Mouse (Mus musculus) C2C12 (cell line): ENCODE measurements around the gene Tanc1. TPM values are rescaled to one million over a fixed set of nuclear protein-coding genes. Genes with fewer than 3 reads are reported as not detected.

ENCODE experiments used
- H3K27me3 ChIP-seq: one replicate; pipeline ENCODE4 v1.6.1; 2011; ENCODE audit not compliant: control insufficient read depth, insufficient read depth, insufficient read length
- H3K36me3 ChIP-seq: one replicate; pipeline ENCODE4 v1.6.1; 2011; ENCODE audit not compliant: control insufficient read depth, insufficient read depth
- H3K4me3 ChIP-seq: one replicate; pipeline ENCODE4 v1.5.1; 2011; ENCODE audit warnings: mild to moderate bottlenecking, control low read depth; ENCODE audit not compliant: poor library complexity, insufficient read depth, severe bottlenecking
- H3K79me2 ChIP-seq: one replicate; pipeline ENCODE4 v1.6.1; 2011; ENCODE audit not compliant: control insufficient read depth, insufficient read depth
- H3K79me3 ChIP-seq: one replicate; pipeline ENCODE4 v1.6.1; 2011; ENCODE audit warnings: low read depth, control low read depth
- H3ac ChIP-seq: one replicate; pipeline ENCODE3; 2011; ENCODE audit warnings: low read depth; ENCODE audit not compliant: control insufficient read depth, insufficient read length
- CEBPB ChIP-seq: IDR thresholded peaks from one replicate; pipeline ENCODE4 v1.6.1; 2011; ENCODE audit warnings: low read depth, mild to moderate bottlenecking, control low read depth, moderate library complexity
- CTCF ChIP-seq: IDR thresholded peaks from one replicate; pipeline ENCODE4 v1.5.1; 2011; ENCODE audit not compliant: control insufficient read depth, insufficient read depth, insufficient read length
- FOSL1 ChIP-seq: IDR thresholded peaks from one replicate; pipeline ENCODE4 v1.8.0; 2011; ENCODE audit warnings: mild to moderate bottlenecking, low read length; ENCODE audit not compliant: poor library complexity, insufficient read depth, severe bottlenecking
- MAX ChIP-seq: IDR thresholded peaks from one replicate; pipeline ENCODE4 v1.6.1; 2011; ENCODE audit warnings: mild to moderate bottlenecking, control low read depth
- MYOD1 ChIP-seq: IDR thresholded peaks from one replicate; pipeline ENCODE4 v1.6.1; 2011; ENCODE audit warnings: low read depth; ENCODE audit not compliant: control insufficient read depth, insufficient read length
- MYOG ChIP-seq: IDR thresholded peaks from one replicate; pipeline ENCODE4 v1.6.1; 2011; ENCODE audit not compliant: control insufficient read depth, insufficient read length; ENCODE audit errors: extremely low read depth
- USF1 ChIP-seq: IDR thresholded peaks from one replicate; pipeline ENCODE4 v1.6.1; 2011; ENCODE audit warnings: low read depth, mild to moderate bottlenecking, control low read depth, moderate library complexity
- polyA plus RNA-seq: library from polyadenylated mRNA; unstranded; fragments of >200 nt; fragmentation: generic; extraction: Trizol; gene quantifications from one replicate; pipeline ENCODE4 v1.2.1, GENCODE M21; 2012; ENCODE audit warnings: missing spikeins

Tanc1 gene
- polyA plus RNA-seq, 1 experiment = 24.9 TPM

- TF ChIP-seq FOSL1 (no peak), CEBPB (no peak)
- H3K79me2 ChIP-seq = peaks cover 100% of the 10 kb centered on the region
- peaks cover 18% of the 10 kb centered on the region for H3K36me3 ChIP-seq
- H3K4me3 ChIP-seq = no peak overlapping the region
- H3K79me3 ChIP-seq = peaks cover 100% of the 10 kb centered on the region
- H3ac ChIP-seq = no peak overlapping the region
- no peaks in the 10 kb centered on the region for H3K27me3 ChIP-seq
These were observed 7.2 kb downstream of the Tanc1 start for GRCm38 (mm10) chr2:59618996-59619395.

GRCm38 (mm10) chr2:59620601-59621000 lies 8.8 kb downstream of the Tanc1 start:
- H3K79me2 ChIP-seq = peaks cover 100% of the 10 kb centered on the region
- H3K27me3 ChIP-seq = no peaks in the 10 kb centered on the region
- peaks cover 24% of the 10 kb centered on the region for H3K36me3 ChIP-seq
- no peak overlapping the region for H3K4me3 ChIP-seq
- TF ChIP-seq MYOG = no peak
- TF ChIP-seq USF1 = no peak
- no peak for TF ChIP-seq CTCF
- TF ChIP-seq FOSL1 = no peak
- TF ChIP-seq MYOD1 = no peak
- no peak for TF ChIP-seq CEBPB
- no peak for TF ChIP-seq MAX
- peaks cover 98% of the 10 kb centered on the region for H3K79me3 ChIP-seq
- no peak overlapping the region for H3ac ChIP-seq

DNA sequence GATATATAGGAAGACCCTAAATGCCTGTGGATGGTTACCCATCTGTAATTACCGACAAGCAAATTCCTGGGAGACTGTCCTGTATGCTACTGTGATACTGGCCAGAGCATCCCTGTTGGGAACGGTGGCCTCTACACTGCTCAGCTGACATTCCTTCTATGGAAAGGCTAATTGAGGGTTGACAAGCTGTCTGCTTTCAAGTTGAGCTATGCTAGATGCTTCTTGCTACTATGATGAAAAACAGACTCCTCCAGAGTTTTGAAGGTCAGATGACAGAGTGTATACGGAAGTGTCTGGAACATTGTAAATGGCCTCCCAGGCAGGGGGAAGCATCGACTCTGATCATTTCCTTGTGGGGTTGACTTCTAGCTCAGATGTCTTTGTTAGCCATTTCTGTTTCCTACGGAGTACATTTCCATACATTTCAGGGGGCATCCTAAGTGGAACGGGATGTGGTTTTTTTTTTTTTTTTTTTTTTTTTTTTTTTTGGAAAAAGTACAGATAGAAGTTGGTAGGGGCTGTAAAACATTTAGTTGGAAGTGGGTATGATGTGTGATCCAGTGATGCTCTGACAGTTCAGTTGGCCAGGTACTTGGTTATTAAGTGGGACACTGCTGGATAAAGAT lies 10.8 kb downstream of the Tanc1 start:
- Histone ChIP-seq H3ac (no peak overlapping the region), H3K79me3 (peaks cover 97% of the 10 kb centered on the region), H3K27me3 (no peaks in the 10 kb centered on the region), H3K79me2 (peaks cover 100% of the 10 kb centered on the region), H3K36me3 (peaks cover 18% of the 10 kb centered on the region), H3K4me3 (no peak overlapping the region)
- TF ChIP-seq FOSL1 (no peak), CEBPB (no peak), MYOD1 (no peak), CTCF (no peak), MYOG (no peak), MAX (no peak), USF1 (no peak)

DNA sequence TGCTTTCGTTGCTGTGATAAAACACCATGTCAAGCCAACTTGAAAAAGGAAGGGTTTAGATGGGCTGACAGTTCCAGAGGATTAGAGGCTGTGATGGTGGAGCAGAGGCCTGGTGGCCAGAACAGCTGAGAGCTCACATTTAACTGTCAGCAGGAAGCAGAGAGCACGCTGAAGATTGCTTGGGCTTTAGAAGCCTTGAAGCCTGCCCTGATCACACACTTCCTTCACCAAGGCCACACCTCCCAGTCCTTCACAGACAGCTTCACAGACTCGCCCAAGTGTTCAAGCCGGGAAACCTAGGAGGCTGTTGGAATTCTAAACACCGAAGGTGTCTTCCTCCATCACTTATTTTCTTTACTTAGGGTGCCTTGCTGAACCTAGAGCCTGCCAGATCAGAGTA lies 12.0 kb downstream of the Tanc1 start:
- Histone ChIP-seq H3ac (no peak overlapping the region), H3K27me3 (no peaks in the 10 kb centered on the region), H3K36me3 (peaks cover 14% of the 10 kb centered on the region), H3K4me3 (no peak overlapping the region), H3K79me3 (peaks cover 94% of the 10 kb centered on the region), H3K79me2 (peaks cover 100% of the 10 kb centered on the region)
- no peak for TF ChIP-seq CTCF
- TF ChIP-seq CEBPB = no peak

DNA sequence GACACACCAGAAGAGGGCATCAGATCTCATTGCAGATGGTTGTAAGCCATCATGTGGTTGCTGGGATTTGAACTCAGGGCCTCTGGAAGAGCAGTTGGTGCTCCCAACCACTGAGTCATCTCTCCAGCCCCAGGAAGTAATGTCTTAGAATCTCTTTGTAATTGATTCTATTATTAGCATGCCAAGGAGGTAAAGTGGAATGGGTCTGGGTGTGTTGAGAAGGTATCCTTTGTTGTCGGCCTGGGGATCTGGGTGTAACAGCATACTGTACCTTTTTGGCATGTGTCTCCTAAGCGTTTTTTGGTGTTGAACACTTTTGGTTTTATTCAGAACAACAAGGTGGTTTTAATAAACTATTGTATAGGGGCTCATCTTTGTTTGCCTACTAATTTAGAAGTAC lies 13.6 kb downstream of the Tanc1 start:
- peaks cover 9% of the 10 kb centered on the region for H3K36me3 ChIP-seq
- TF ChIP-seq FOSL1 (no peak), CTCF (no peak), CEBPB (no peak), USF1 (no peak), MYOG (no peak), MYOD1 (no peak), MAX (no peak)
- no peak overlapping the region for H3K4me3 ChIP-seq
- peaks cover 82% of the 10 kb centered on the region for H3K79me3 ChIP-seq
- H3ac ChIP-seq = no peak overlapping the region
- no peaks in the 10 kb centered on the region for H3K27me3 ChIP-seq
- peaks cover 100% of the 10 kb centered on the region for H3K79me2 ChIP-seq

- H3ac ChIP-seq = no peak overlapping the region
- TF ChIP-seq MYOG (no peak), CEBPB (no peak), USF1 (no peak), MAX (no peak), CTCF (no peak), MYOD1 (no peak), FOSL1 (no peak)
- no peak overlapping the region for H3K4me3 ChIP-seq
- no peaks in the 10 kb centered on the region for H3K27me3 ChIP-seq
- H3K79me2 ChIP-seq = peaks cover 100% of the 10 kb centered on the region
- peaks cover 82% of the 10 kb centered on the region for H3K79me3 ChIP-seq
- H3K36me3 ChIP-seq = peaks cover 7% of the 10 kb centered on the region
These were observed 14.1 kb downstream of the Tanc1 start for GRCm38 (mm10) chr2:59625927-59626326.
